Mouse (Mus musculus) thymus, adult 2 months (tissue): ENCODE data around the gene Nmnat2. TPM values are rescaled to one million over a fixed set of nuclear protein-coding genes. Genes with fewer than 3 reads are reported as not detected.

Source experiments
- DNase-seq: peaks from one replicate; pipeline ENCODE4 v3.0.0; 2021
- H3K27ac ChIP-seq: fragments of 200-500 bp; 2 replicates; pipeline ENCODE4 v1.5.1; 2012; ENCODE audit warnings: low read length, control low read depth; ENCODE audit not compliant: control insufficient read depth, insufficient read depth
- H3K27me3 ChIP-seq: fragments of 200-500 bp; 2 replicates; pipeline ENCODE4 v1.6.1; 2012; ENCODE audit warnings: mild to moderate bottlenecking, low read length, moderate library complexity, mixed read lengths; ENCODE audit not compliant: control insufficient read depth, insufficient read depth
- H3K36me3 ChIP-seq: fragments of 200-500 bp; 2 replicates; pipeline ENCODE4 v1.6.1; 2012; ENCODE audit warnings: mild to moderate bottlenecking, low read length, moderate library complexity; ENCODE audit not compliant: control insufficient read depth, insufficient read depth
- H3K4me1 ChIP-seq: fragments of 200-500 bp; replicated peaks from 2 replicates; pipeline ENCODE4 v1.6.1; 2012; ENCODE audit warnings: low read length; ENCODE audit not compliant: control insufficient read depth, insufficient read depth
- H3K4me3 ChIP-seq: fragments of 200-500 bp; 2 replicates; pipeline ENCODE4 v1.5.1; 2012; ENCODE audit warnings: mild to moderate bottlenecking, low read length, control low read depth, moderate library complexity; ENCODE audit not compliant: control insufficient read depth, insufficient read depth
- CTCF ChIP-seq: fragments of 200-500 bp; IDR thresholded peaks from 2 replicates; pipeline ENCODE4 v1.5.1; 2012; ENCODE audit warnings: mild to moderate bottlenecking, control low read depth, low read length, moderate library complexity, borderline replicate concordance; ENCODE audit not compliant: control insufficient read depth, poor library complexity, insufficient read depth; ENCODE audit errors: extremely low read depth
- POLR2A ChIP-seq: fragments of 200-500 bp; IDR thresholded peaks from 2 replicates; pipeline ENCODE4 v1.6.1; 2012; ENCODE audit warnings: mild to moderate bottlenecking, low read length, control low read depth, moderate library complexity; ENCODE audit not compliant: control insufficient read depth, poor library complexity, insufficient read depth; ENCODE audit errors: extremely low read depth
- WGBS: fragments of 180-500 bp; shearing (Covaris S2); methylation state at CpG from one replicate; pipeline ENCODE4 v1.1.7; 2018; 5-methylcytosine and 5-hydroxymethylcytosine counted together
- polyA plus RNA-seq: library from polyadenylated mRNA; depleted of rRNA; stranded (reverse); fragments of >200 nt; gene quantifications from 2 replicates; pipeline ENCODE4 v1.2.3, GENCODE M21; 2012

Nmnat2 gene
- polyA plus RNA-seq, 1 experiment = 1.1 TPM

- Histone ChIP-seq H3K4me1 (peaks cover 6% of the 10 kb centered on the region; the same call in 1 of the 2 replicates), H3K27me3 (no peaks in the 10 kb centered on the region), H3K36me3 (no peaks in the 10 kb centered on the region), H3K4me3 (no peak overlapping the region), H3K27ac (no peak overlapping the region)
- WGBS = 58% methylated on average over 12 of the region's 12 CpGs
- TF ChIP-seq CTCF = no peak
- TF ChIP-seq POLR2A = no peak
- DNase-seq = no peak
These were observed 139.7 kb downstream of the Nmnat2 start for GRCm38 (mm10) chr1:153094226-153095076.

GRCm38 (mm10) chr1:153095328-153095727, 140.5 kb downstream of the Nmnat2 start:
- H3K4me1 ChIP-seq = peaks cover 6% of the 10 kb centered on the region; the same call in 1 of the 2 replicates
- TF ChIP-seq POLR2A = no peak
- no peak for TF ChIP-seq CTCF

GRCm38 (mm10) chr1:153095826-153096727, 141.3 kb downstream of the Nmnat2 start:
- TF ChIP-seq CTCF (no peak), POLR2A (no peak)
- DNase-seq = no peak
- Histone ChIP-seq H3K27ac (no peak overlapping the region), H3K4me1 (peaks cover 6% of the 10 kb centered on the region; the same call in 1 of the 2 replicates), H3K36me3 (no peaks in the 10 kb centered on the region), H3K4me3 (no peak overlapping the region), H3K27me3 (no peaks in the 10 kb centered on the region)
- 33% methylated on average over 16 of the region's 16 CpGs for WGBS

More at GRCm38 (mm10) chr1:153095328-153095727, 140.5 kb downstream of the Nmnat2 start:
- no peaks in the 10 kb centered on the region for H3K36me3 ChIP-seq
- no peaks in the 10 kb centered on the region for H3K27me3 ChIP-seq
- no peak for DNase-seq
- H3K4me3 ChIP-seq = no peak overlapping the region
- 83% methylated on average over 6 of the region's 6 CpGs for WGBS
- no peak overlapping the region for H3K27ac ChIP-seq

- 92% methylated on average over 6 of the region's 6 CpGs for WGBS
- no peak overlapping the region for H3K27ac ChIP-seq
- H3K27me3 ChIP-seq = no peaks in the 10 kb centered on the region
- TF ChIP-seq CTCF (no peak), POLR2A (no peak)
- no peak for DNase-seq
- no peak overlapping the region for H3K4me3 ChIP-seq
- no peaks in the 10 kb centered on the region for H3K36me3 ChIP-seq
- peaks cover 6% of the 10 kb centered on the region; the same call in 1 of the 2 replicates for H3K4me1 ChIP-seq
These were observed 142.4 kb downstream of the Nmnat2 start for GRCm38 (mm10) chr1:153097017-153097675.

GRCm38 (mm10) chr1:153098586-153098985, 143.8 kb downstream of the Nmnat2 start:
- Histone ChIP-seq H3K27ac (no peak overlapping the region), H3K36me3 (no peaks in the 10 kb centered on the region), H3K27me3 (no peaks in the 10 kb centered on the region), H3K4me3 (no peak overlapping the region), H3K4me1 (peaks cover 6% of the 10 kb centered on the region; the same call in 1 of the 2 replicates)
- DNase-seq = no peak
- no peak for TF ChIP-seq POLR2A
- no peak for TF ChIP-seq CTCF
- 92% methylated on average over 11 of the region's 11 CpGs for WGBS

- WGBS = 42% methylated on average over 9 of the region's 9 CpGs
These were observed 146.1 kb downstream of the Nmnat2 start for GRCm38 (mm10) chr1:153100912-153101311.

More at GRCm38 (mm10) chr1:153100912-153101311, 146.1 kb downstream of the Nmnat2 start:
- Histone ChIP-seq H3K4me1 (peaks cover 5% of the 10 kb centered on the region; the same call in 1 of the 2 replicates), H3K27ac (no peak overlapping the region), H3K4me3 (no peak overlapping the region), H3K27me3 (no peaks in the 10 kb centered on the region), H3K36me3 (no peaks in the 10 kb centered on the region)
- DNase-seq = no peak
- TF ChIP-seq CTCF (no peak), POLR2A (no peak)
